Mouse (Mus musculus) liver, adult (tissue): ENCODE measurements around the gene Rnf151.

Source experiments
- GATA4 ChIP-seq: IDR thresholded peaks from 2 replicates; pipeline ENCODE4 v1.6.1; 2014; ENCODE audit warnings: mild to moderate bottlenecking, low read length; ENCODE audit not compliant: insufficient replicate concordance

Gene Rnf151

GRCm38 (mm10) chr17:24737135-24737810 is 19.4 kb upstream of the Rnf151 start:
- TF ChIP-seq GATA4 = no peak

GRCm38 (mm10) chr17:24736330-24737051 is 18.6 kb upstream of the Rnf151 start, which contains the start of gene Msrb1:
Gene Msrb1, plus strand, starts transcription at chr17:24736642.
- TF ChIP-seq GATA4 = no peak; the same call in 1 of the 2 replicates

- no peak for TF ChIP-seq GATA4
These were observed 17.6 kb upstream of the Rnf151 start for GRCm38 (mm10) chr17:24735446-24735845.

- TF ChIP-seq GATA4 = no peak
These were observed 16.6 kb upstream of the Rnf151 start for GRCm38 (mm10) chr17:24734513-24734912.

DNA sequence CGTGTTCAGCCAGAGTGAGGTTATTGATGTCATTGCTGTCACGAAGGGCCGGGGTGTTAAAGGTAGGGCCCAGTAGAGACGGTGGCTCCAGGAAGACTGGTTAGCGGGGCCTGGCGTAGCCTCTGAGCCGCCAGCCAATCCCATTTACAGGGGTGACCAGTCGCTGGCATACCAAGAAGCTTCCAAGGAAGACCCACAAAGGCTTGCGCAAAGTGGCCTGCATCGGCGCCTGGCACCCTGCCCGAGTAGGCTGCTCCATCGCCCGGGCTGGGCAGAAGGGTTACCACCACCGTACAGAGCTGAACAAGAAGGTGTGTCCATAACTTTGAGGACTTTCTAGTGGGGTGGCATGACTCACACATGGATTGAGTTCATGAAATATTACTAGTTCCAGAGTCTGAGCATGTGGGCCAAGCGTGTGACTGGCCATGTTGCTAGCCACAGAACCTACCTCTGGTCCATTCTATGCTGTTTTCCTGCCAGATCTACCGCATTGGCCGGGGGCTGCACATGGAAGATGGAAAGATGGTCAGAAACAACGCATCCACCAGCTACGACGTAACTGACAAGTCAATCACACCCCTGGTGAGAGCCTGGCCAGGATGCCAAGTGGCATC is 15.7 kb upstream of the Rnf151 start:
- no peak for TF ChIP-seq GATA4

- TF ChIP-seq GATA4 = no peak
These were observed 14.5 kb upstream of the Rnf151 start for GRCm38 (mm10) chr17:24732233-24732935.

- TF ChIP-seq GATA4 = no peak
These were observed 12.9 kb upstream of the Rnf151 start for GRCm38 (mm10) chr17:24730787-24731186.

DNA sequence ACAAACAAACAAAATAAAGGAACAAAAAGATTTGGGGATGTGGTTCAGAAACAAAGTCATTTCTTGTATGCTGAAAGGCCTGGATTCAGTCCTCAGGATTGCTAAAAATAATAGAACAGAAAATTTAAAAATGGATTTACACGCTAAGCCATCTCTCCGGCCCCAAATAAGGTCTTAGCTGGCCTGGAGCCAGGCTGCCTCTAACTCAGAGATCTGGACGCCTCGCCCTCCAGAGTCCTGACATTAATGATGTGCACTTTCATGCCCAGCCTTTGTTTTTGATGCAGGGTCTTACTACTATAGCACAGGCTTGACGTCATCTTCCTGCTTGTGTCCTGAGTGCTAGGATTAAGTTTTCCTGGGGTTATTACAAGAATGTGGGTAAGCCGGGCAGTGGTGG is 11.2 kb upstream of the Rnf151 start:
- TF ChIP-seq GATA4 = no peak

- TF ChIP-seq GATA4 = no peak
These were observed 10.3 kb upstream of the Rnf151 start for GRCm38 (mm10) chr17:24728184-24728583.

GRCm38 (mm10) chr17:24727618-24728017 is 9.8 kb upstream of the Rnf151 start, which contains the start of gene Rpl3l:
Gene Rpl3l, plus strand, starts transcription at chr17:24727820.
- no peak for TF ChIP-seq GATA4

DNA sequence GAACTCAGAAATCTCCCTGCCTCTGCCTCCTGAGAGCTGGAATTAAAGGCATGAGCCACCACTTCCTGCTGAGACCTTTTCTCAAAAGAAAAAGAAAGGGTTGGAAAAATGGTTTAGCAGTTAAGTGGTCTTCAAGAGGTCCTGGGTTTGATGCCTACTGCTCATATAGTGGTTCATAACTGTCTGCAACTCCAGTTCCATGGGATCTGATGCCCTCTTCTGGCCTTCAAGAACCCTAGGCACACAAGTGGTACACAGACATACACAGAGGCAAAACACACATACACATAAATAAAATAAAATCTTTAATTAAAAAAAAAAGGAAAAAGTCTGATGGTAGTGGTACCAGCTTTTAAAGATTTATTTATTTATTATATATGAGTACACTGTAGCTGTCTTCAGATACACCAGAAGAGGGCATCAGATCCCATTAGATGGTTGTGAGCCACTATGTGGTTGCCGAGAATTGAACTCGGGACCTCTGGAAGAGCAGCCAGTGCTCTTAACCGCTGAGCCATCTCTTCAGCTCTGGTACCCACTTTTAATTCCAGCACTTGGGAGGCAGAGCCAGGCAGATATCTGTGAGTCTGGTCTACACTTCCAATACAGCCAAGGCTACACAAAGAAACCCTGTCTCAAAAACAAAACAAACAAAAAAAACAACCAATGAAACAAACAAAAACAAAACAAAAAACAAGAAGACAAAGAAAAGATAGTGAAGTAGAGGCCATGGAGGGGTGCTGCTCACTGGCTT is 8.0 kb upstream of the Rnf151 start:
- TF ChIP-seq GATA4 = no peak

DNA sequence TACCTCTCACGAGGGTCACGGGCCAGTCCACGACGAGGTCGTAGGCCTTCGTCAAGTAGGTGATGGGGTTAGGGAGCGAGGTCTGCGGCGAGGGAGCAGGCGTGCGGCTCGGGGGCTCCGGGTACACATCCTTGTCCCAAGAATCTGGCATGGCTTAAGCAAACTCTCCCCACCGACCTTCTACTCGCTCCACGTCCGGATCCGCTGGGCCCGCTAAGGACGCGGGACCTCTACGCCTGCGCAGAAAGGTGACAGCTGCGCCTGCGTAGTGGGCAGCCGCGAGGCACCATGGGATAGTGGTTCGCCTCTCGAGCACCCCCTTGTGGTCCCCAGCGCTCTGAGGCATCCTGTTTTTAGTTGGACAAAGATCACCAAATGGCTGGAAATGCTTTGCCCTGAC is 6.3 kb upstream of the Rnf151 start, which contains the start of gene Ndufb10:
TSS of gene Ndufb10 (minus strand) at position 295 of the 400 bp plus-strand sequence.
- TF ChIP-seq GATA4 = no peak

GRCm38 (mm10) chr17:24723881-24724180 is 6.0 kb upstream of the Rnf151 start:
- no peak for TF ChIP-seq GATA4

GRCm38 (mm10) chr17:24723122-24723880 is 5.4 kb upstream of the Rnf151 start:
- TF ChIP-seq GATA4 = no peak
